Mouse (Mus musculus) midbrain, postnatal 0 days (tissue): Measurements from ENCODE around the gene Nxn. TPM values are rescaled to one million over a fixed set of nuclear protein-coding genes. Genes with fewer than 3 reads are reported as not detected.

Experiments
- ATAC-seq: fragments of 200-750 bp; cut with Nextera tagmentation; 2 replicates; pipeline ENCODE4 v1.8.0; 2017; ENCODE audit warnings: moderate number of reproducible peaks, mild to moderate bottlenecking, moderate TSS enrichment, moderate library complexity; ENCODE audit not compliant: low FRiP score
- DNase-seq: peaks from one replicate; pipeline ENCODE4 v3.0.0-alpha.2; 2015; ENCODE audit warnings: low spot score
- H3K27ac ChIP-seq: fragments of 300-500 bp; sonication (generic); 2 replicates; pipeline ENCODE4 v1.5.1; 2014; ENCODE audit warnings: low read depth, mild to moderate bottlenecking, low read length, mixed read lengths
- H3K27me3 ChIP-seq: fragments of 300-500 bp; sonication (generic); 2 replicates; pipeline ENCODE4 v1.6.1; 2014; ENCODE audit warnings: low read length, control low read depth, mixed read lengths; ENCODE audit not compliant: insufficient read depth
- H3K36me3 ChIP-seq: fragments of 300-500 bp; sonication (generic); 2 replicates; pipeline ENCODE4 v1.6.1; 2014; ENCODE audit warnings: low read length, control low read depth, mixed read lengths; ENCODE audit not compliant: insufficient read depth
- H3K4me1 ChIP-seq: fragments of 300-500 bp; sonication (generic); 2 replicates; pipeline ENCODE4 v1.6.1; 2014; ENCODE audit warnings: mild to moderate bottlenecking, control low read depth, antibody characterized with exemption, low read length, mixed read lengths; ENCODE audit not compliant: insufficient read depth
- H3K4me2 ChIP-seq: fragments of 300-500 bp; sonication (generic); 2 replicates; pipeline ENCODE4 v1.6.1; 2014; ENCODE audit warnings: low read depth, mild to moderate bottlenecking, low read length, mixed read lengths; ENCODE audit not compliant: poor library complexity, severe bottlenecking
- H3K4me3 ChIP-seq: fragments of 300-500 bp; sonication (generic); 2 replicates; pipeline ENCODE4 v1.5.1; 2014; ENCODE audit warnings: low read depth, mild to moderate bottlenecking, low read length, moderate library complexity
- H3K9ac ChIP-seq: fragments of 300-500 bp; sonication (generic); replicated peaks from 2 replicates; pipeline ENCODE4 v1.6.1; 2014; ENCODE audit warnings: mild to moderate bottlenecking, low read length, moderate library complexity, mixed read lengths; ENCODE audit not compliant: poor library complexity, severe bottlenecking
- H3K9me3 ChIP-seq: fragments of 300-500 bp; sonication (generic); 2 replicates; pipeline ENCODE4 v1.6.1; 2016; ENCODE audit warnings: low read length, control low read depth
- CTCF ChIP-seq: IDR thresholded peaks from 2 replicates; pipeline ENCODE4 v1.5.1; 2016; ENCODE audit warnings: antibody characterized with exemption, mild to moderate bottlenecking
- WGBS: fragments of 180-500 bp; shearing (Covaris S2); extraction: QIAGEN DNeasy Blood & Tissue Kit; methylation state at CpG from one replicate; pipeline ENCODE4 v1.1.7; 2014; 5-methylcytosine and 5-hydroxymethylcytosine counted together
- polyA plus RNA-seq: library from polyadenylated mRNA; unstranded; fragments of >200 nt; fragmentation: Nextera tagmentation; extraction: Ambion mirVana; gene quantifications from 2 replicates; pipeline ENCODE4 v1.2.1, GENCODE M21; 2015
- total RNA-seq: library from RNA; depleted of rRNA; stranded (reverse); fragments of >200 nt; gene quantifications from 2 replicates; pipeline ENCODE4 v1.2.3, GENCODE M21; 2014

Nxn gene
- total and polyA plus RNA-seq, 2 experiments from 2014 or later = 15.2 to 32.2 TPM

- no peak for ATAC-seq
- H3K27me3 ChIP-seq = no peaks in the 10 kb centered on the region
- H3K27ac ChIP-seq = no peak overlapping the region
- no peak overlapping the region for H3K4me2 ChIP-seq
- H3K4me3 ChIP-seq = no peak overlapping the region
- no peak overlapping the region for H3K9ac ChIP-seq
- no peaks in the 10 kb centered on the region for H3K36me3 ChIP-seq
- 86% methylated on average over 3 of the region's 3 CpGs for WGBS
- DNase-seq = no peak
- no peak for TF ChIP-seq CTCF
- no peaks in the 10 kb centered on the region for H3K9me3 ChIP-seq
- no peaks in the 10 kb centered on the region for H3K4me1 ChIP-seq
Observed at GRCm38 (mm10) chr11:76376425-76376824, 22.5 kb downstream of the Nxn start.

GRCm38 (mm10) chr11:76374491-76375185 is 24.3 kb downstream of the Nxn start:
- no peak overlapping the region for H3K27ac ChIP-seq
- no peaks in the 10 kb centered on the region for H3K9me3 ChIP-seq
- DNase-seq = peak; percentile 63
- no peak overlapping the region for H3K4me2 ChIP-seq
- no peak for ATAC-seq
- H3K36me3 ChIP-seq = no peaks in the 10 kb centered on the region
- WGBS = 73% methylated on average over 17 of the region's 17 CpGs
- no peaks in the 10 kb centered on the region for H3K27me3 ChIP-seq
- no peak overlapping the region for H3K4me3 ChIP-seq
- TF ChIP-seq CTCF = no peak
- no peak overlapping the region for H3K9ac ChIP-seq
- no peaks in the 10 kb centered on the region for H3K4me1 ChIP-seq

GRCm38 (mm10) chr11:76372534-76372933 is 26.4 kb downstream of the Nxn start:
- Histone ChIP-seq H3K27ac (no peak overlapping the region), H3K9me3 (no peaks in the 10 kb centered on the region), H3K4me3 (no peak overlapping the region), H3K36me3 (no peaks in the 10 kb centered on the region), H3K27me3 (no peaks in the 10 kb centered on the region), H3K4me1 (no peaks in the 10 kb centered on the region), H3K4me2 (no peak overlapping the region), H3K9ac (no peak overlapping the region)
- ATAC-seq (no peak), DNase-seq (no peak)
- no peak for TF ChIP-seq CTCF
- WGBS = 49% methylated on average over 6 of the region's 6 CpGs

- DNase-seq (no peak), ATAC-seq (no peak)
- WGBS = 79% methylated on average over 2 of the region's 2 CpGs
- no peaks in the 10 kb centered on the region for H3K9me3 ChIP-seq
- no peaks in the 10 kb centered on the region for H3K27me3 ChIP-seq
- no peak overlapping the region for H3K4me3 ChIP-seq
- no peak for TF ChIP-seq CTCF
- H3K9ac ChIP-seq = no peak overlapping the region
- no peaks in the 10 kb centered on the region for H3K36me3 ChIP-seq
- no peak overlapping the region for H3K27ac ChIP-seq
- no peak overlapping the region for H3K4me2 ChIP-seq
- no peaks in the 10 kb centered on the region for H3K4me1 ChIP-seq
Observed at GRCm38 (mm10) chr11:76372120-76372519, 26.8 kb downstream of the Nxn start.

GRCm38 (mm10) chr11:76370491-76370890 is 28.4 kb downstream of the Nxn start:
- no peak overlapping the region for H3K4me3 ChIP-seq
- no peak overlapping the region for H3K4me2 ChIP-seq
- no peak for ATAC-seq

GRCm38 (mm10) chr11:76366720-76367119 is 32.2 kb downstream of the Nxn start:
- Histone ChIP-seq H3K36me3 (no peaks in the 10 kb centered on the region), H3K27ac (no peak overlapping the region), H3K9me3 (no peaks in the 10 kb centered on the region), H3K4me2 (no peak overlapping the region), H3K4me1 (peaks cover 10% of the 10 kb centered on the region; the same call in 1 of the 2 replicates), H3K9ac (no peak overlapping the region), H3K27me3 (no peaks in the 10 kb centered on the region), H3K4me3 (no peak overlapping the region)
- no peak for TF ChIP-seq CTCF
- 88% methylated on average over 15 of the region's 15 CpGs for WGBS
- ATAC-seq (no peak), DNase-seq (no peak)

More at GRCm38 (mm10) chr11:76370491-76370890, 28.4 kb downstream of the Nxn start:
- no peak overlapping the region for H3K9ac ChIP-seq
- H3K27me3 ChIP-seq = no peaks in the 10 kb centered on the region
- no peaks in the 10 kb centered on the region for H3K36me3 ChIP-seq
- DNase-seq = no peak
- no peak for TF ChIP-seq CTCF
- H3K27ac ChIP-seq = no peak overlapping the region
- no peaks in the 10 kb centered on the region for H3K4me1 ChIP-seq
- no peaks in the 10 kb centered on the region for H3K9me3 ChIP-seq
